Mouse (Mus musculus) lung, adult 2 months (tissue): Measurements from ENCODE around the gene Scaper.

Experiments
- CTCF ChIP-seq: fragments of 200-500 bp; IDR thresholded peaks from 2 replicates; pipeline ENCODE4 v1.5.1; 2011; ENCODE audit warnings: mild to moderate bottlenecking, low read length, control low read depth; ENCODE audit not compliant: insufficient read depth
- POLR2A ChIP-seq: fragments of 200-500 bp; IDR thresholded peaks from 2 replicates; pipeline ENCODE4 v1.6.1; 2011; ENCODE audit warnings: low read depth, mild to moderate bottlenecking, control low read depth, low read length, borderline replicate concordance; ENCODE audit errors: extremely low read depth

DNA sequence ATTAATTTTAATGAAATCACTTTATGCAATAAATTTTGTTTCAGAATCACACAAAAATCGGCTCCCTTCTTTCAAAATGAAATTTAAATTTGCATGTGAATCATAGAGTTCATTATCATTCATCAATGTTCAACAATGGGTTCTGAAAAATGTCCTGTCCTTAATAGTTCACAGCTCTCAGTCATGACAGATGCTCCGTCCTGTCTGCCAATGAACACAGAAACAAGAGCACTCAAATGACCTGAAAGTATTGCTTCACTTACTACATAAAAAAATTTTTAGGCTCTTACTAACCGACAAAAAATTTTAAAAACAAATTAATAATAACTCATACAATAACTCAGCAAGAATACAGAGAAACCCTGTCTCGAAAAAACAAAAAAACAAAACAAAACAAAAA is 429.2 kb downstream of the Scaper start:
- TF ChIP-seq CTCF (no peak), POLR2A (no peak)
